Mouse (Mus musculus): Measurements from ENCODE around the gene Farsa. TPM values are rescaled to one million over a fixed set of nuclear protein-coding genes. Genes with fewer than 3 reads are reported as not detected.
"Not testable (repeated sequence)": the region's sequence is repeated elsewhere in the genome, so short reads cannot be mapped to it uniquely, and the experiment has no call there.

The Farsa gene
- total RNA-seq, 2 experiments from 2014 or later = 55.3 to 58.4 TPM

DNA sequence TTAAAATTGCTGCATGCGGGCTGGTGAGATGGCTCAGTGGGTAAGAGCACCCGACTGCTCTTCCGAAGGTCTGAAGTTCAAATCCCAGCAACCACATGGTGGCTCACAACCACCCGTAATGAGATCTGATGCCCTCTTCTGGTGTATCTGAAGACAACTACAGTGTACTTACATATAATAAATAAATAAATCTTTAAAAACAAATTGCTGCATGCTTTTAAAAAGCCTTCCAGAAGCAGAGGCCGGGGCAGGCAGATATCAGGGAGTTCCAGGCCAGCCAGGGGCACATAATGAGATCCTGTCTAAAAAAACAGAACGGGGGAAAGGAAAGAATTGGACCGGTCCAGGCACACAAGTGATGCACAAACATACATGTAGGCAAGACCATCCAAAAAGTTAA, 51.2 kb downstream of the Farsa start:
- not testable (repeated sequence) for DNase-seq (ENCODE audit: low spot score in 2 of 2)

- peak; percentile 71 to 89 for DNase-seq (ENCODE audit: low spot score in 2 of 2)
These were observed 51.8 kb downstream of the Farsa start, which contains the start of gene Dnase2a for GRCm38 (mm10) chr8:84908421-84909161. TSS of gene Dnase2a (plus strand) at chr8:84908560.

DNA sequence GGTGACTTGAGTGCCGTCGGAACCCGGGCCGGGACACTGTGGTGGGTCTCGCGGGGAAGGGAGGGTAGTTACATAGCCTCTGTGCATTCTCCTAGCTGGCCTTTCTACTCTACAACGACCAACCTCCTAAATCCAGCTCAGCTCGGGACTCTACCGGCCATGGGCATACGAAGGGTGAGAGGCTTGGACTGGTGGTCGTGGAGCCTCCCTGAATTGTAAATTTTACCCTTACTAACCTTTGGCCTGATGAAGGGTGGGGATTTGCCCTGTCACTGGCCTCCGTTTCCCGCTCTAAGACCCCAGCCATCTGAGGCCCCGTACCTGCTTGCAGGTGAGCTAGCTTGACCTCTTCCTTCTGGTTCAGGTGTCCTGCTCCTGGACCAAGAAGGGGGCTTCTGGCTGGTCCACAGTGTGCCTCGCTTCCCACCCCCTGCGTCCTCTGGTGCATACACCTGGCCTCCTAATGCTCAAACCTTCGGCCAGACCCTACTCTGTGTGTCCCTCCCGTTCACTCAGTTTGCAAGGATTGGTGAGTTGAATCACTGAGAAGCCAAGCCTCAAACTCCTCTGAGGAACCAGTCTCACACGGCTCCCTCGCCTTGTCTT, 52.5 kb downstream of the Farsa start:
- no peak for DNase-seq (ENCODE audit: low spot score in 2 of 2)

DNA sequence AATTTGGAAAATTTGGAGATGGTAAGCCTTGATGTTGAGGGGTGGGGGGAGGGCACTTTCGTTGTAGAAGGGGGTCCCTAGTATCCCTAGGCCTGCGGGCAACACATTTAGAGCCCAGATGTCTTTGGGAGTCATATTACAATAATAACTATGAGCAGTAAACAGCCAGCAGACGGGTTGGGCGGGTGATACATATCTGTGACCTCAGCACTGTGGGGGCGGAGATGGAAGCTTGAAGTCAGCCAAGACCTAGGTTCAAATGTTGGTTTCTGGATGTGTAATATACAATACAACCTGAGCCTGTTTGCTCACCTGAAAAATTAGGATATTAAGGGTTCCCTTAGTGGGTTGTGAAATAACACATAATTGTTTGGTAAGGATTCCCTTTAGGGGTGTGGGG, 53.2 kb downstream of the Farsa start:
- no peak for DNase-seq (ENCODE audit: low spot score in 2 of 2)

DNA sequence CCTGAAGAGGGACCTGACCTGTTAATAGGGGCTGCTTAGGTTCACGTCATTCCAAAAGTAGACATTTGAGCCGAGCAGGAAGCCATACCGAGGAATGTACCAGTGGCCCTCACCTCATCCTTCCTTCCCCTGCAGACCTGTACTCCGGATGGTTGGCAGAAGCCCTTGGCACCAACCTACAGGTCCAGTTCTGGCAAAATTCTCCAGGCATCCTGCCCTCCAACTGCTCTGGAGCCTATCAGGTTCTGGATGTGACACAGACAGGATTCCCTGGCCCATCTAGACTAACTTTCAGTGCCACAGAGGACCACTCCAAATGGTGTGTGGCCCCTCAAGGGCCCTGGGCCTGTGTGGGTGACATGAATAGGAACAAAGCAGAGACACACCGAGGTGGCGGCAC, 53.8 kb downstream of the Farsa start:
- DNase-seq (ENCODE audit: low spot score in 2 of 2) = no peak

GRCm38 (mm10) chr8:84911854-84912253, 55.1 kb downstream of the Farsa start:
- DNase-seq (ENCODE audit: low spot score in 2 of 2) = no peak

DNA sequence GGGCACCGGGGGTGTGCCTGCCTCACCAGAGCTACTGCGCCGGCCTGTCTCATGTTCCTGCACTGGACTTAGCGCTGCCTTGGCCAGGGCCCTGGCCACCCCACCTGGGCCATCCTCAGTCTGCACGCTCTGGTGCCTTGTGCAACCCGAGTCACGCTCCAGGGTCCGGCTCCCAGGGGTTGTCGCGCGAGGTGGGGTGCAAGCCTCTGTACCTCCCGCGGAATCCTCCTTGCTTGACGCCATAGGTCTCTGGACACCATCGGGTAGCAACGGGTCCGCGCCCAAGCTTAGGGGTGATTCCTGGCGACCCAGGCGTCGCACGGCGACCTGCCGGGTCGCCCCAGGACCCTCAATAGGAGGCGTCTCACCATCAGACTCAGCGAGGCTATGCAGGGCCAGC, 55.6 kb downstream of the Farsa start:
- DNase-seq (ENCODE audit: low spot score in 2 of 2) = no peak

- peak; percentile 56 to 57 for DNase-seq (ENCODE audit: low spot score in 2 of 2)
These were observed 56.2 kb downstream of the Farsa start for GRCm38 (mm10) chr8:84912895-84913501.

- DNase-seq (ENCODE audit: low spot score in 2 of 2) = no peak
These were observed 56.7 kb downstream of the Farsa start for GRCm38 (mm10) chr8:84913502-84913900.

- no peak for DNase-seq (ENCODE audit: low spot score in 2 of 2)
These were observed 57.2 kb downstream of the Farsa start for GRCm38 (mm10) chr8:84913960-84914359.

GRCm38 (mm10) chr8:84915269-84915668, 58.5 kb downstream of the Farsa start:
- no peak for DNase-seq (ENCODE audit: low spot score in 2 of 2)

- no peak for DNase-seq (ENCODE audit: low spot score in 2 of 2)
These were observed 61.0 kb downstream of the Farsa start for GRCm38 (mm10) chr8:84917781-84918180.

DNA sequence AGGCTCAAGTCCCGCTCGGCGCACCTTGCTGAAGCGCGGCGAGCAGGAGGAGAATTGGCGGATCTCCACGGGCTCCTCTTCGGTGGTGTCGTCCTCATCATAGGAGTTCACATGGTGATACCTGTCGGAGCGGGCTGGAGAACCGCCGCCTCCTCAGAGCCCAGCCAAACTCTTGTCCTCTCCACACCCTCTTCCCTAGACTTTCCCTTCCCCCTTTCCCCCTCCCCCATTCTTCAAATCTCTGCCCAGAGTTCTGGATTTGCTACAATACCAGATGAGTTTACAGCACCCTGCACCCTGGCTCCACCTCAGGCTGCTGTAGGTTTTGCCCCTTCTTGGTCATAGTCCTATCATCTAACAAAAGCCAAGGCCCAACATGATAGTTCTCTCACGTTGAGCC, 61.9 kb downstream of the Farsa start:
- DNase-seq (ENCODE audit: low spot score in 2 of 2) = no peak

Small RNAs within 50 kb of the gene (microRNA-seq; reads per million reads assigned to microRNA genes)
- 6.5 to 16.1 reads per million in 2 experiments for gene Mir7069

Other genes starting within 250 kb of the Farsa start
- gene Ier2, start 194.1 kb upstream of the Farsa start, total RNA-seq (2021) = 10 to 100 TPM in 1 of 2 experiments, 1 to 10 TPM in 1; 9.5 to 12.5 TPM
- gene Trmt1, start 170.7 kb upstream of the Farsa start, total RNA-seq (2021) = 10 to 100 TPM; 82.9 to 97.3 TPM
- gene Nacc1, start 169.1 kb upstream of the Farsa start, total RNA-seq (2021) = 10 to 100 TPM; 84.0 to 85.6 TPM
- gene Lyl1, start 155.5 kb upstream of the Farsa start, total RNA-seq (2021) = 1 to 10 TPM; 3.4 to 4.2 TPM
- gene G430095P16Rik, start 134.0 kb upstream of the Farsa start, total RNA-seq (2021) = not detected
- 100 to 1,000 TPM; 519 to 562 TPM for gene Nfix, start 56.6 kb upstream of the Farsa start, total RNA-seq (2021)
- gene Dand5, start 34.2 kb upstream of the Farsa start, total RNA-seq (2021) = 1 to 10 TPM; 7.4 to 8.6 TPM
- gene Gadd45gip1, start 25.5 kb upstream of the Farsa start, total RNA-seq (2021) = 10 to 100 TPM; 19.4 to 20.4 TPM
- gene Rad23a, start 16.3 kb upstream of the Farsa start, total RNA-seq (2021) = 10 to 100 TPM; 59.4 to 64.8 TPM
- gene Calr, start 10.1 kb upstream of the Farsa start, total RNA-seq (2021) = 100 to 1,000 TPM; 453 to 590 TPM
- 10 to 100 TPM; 21.4 to 24.5 TPM for gene Syce2, start 15.1 kb downstream of the Farsa start, total RNA-seq (2021)
- 10 to 100 TPM; 35.0 to 35.6 TPM for gene Gcdh, start 36.9 kb downstream of the Farsa start, total RNA-seq (2021)
- not detected for gene Klf1, start 44.9 kb downstream of the Farsa start, total RNA-seq (2021)
- 1 to 10 TPM; 4.0 TPM for gene Dnase2a, start 51.6 kb downstream of the Farsa start, total RNA-seq (2021)
- 100 to 1,000 TPM; 127 to 140 TPM for gene Mast1, start 80.4 kb downstream of the Farsa start, total RNA-seq (2021)
- gene Rtbdn, start 90.0 kb downstream of the Farsa start, total RNA-seq (2021) = 1 to 10 TPM; 1.5 to 1.8 TPM
- gene Gm49661, start 112.4 kb downstream of the Farsa start, total RNA-seq (2021) = not detected
- 100 to 1,000 TPM; 417 to 431 TPM for gene Prdx2, start 112.6 kb downstream of the Farsa start, total RNA-seq (2021)
- gene Rnaseh2a, start 112.8 kb downstream of the Farsa start, total RNA-seq (2021) = 10 to 100 TPM; 34.3 to 34.4 TPM
- 10 to 100 TPM; 45.5 to 54.7 TPM for gene Junb, start 121.7 kb downstream of the Farsa start, total RNA-seq (2021)
- 1 to 10 TPM; 7.6 to 9.0 TPM for gene Hook2, start 133.6 kb downstream of the Farsa start, total RNA-seq (2021)
- gene Best2, start 157.5 kb downstream of the Farsa start, total RNA-seq (2021) = not detected
- gene Asna1, start 168.3 kb downstream of the Farsa start, total RNA-seq (2021) = 100 to 1,000 TPM; 108 to 115 TPM
- 100 to 1,000 TPM; 136 to 150 TPM for gene Trir, start 169.8 kb downstream of the Farsa start, total RNA-seq (2021)
- 100 to 1,000 TPM; 150 to 152 TPM for gene Tnpo2, start 179.9 kb downstream of the Farsa start, total RNA-seq (2021)
- gene Fbxw9, start 203.1 kb downstream of the Farsa start, total RNA-seq (2021) = 10 to 100 TPM; 36.2 to 41.4 TPM
- not detected for gene Gm5741, start 211.0 kb downstream of the Farsa start, total RNA-seq (2021)
- gene Dhps, start 214.8 kb downstream of the Farsa start, total RNA-seq (2021) = 10 to 100 TPM; 63.8 to 67.4 TPM
- gene Wdr83os, start 223.8 kb downstream of the Farsa start, total RNA-seq (2021) = 10 to 100 TPM; 57.5 to 61.5 TPM
- 10 to 100 TPM; 26.3 to 34.6 TPM for gene Wdr83, start 224.3 kb downstream of the Farsa start, total RNA-seq (2021)
- 10 to 100 TPM; 39.6 to 42.7 TPM for gene Man2b1, start 226.3 kb downstream of the Farsa start, total RNA-seq (2021)

Data from layer of hippocampus, postnatal 14 days (tissue).